Mouse (Mus musculus) layer of hippocampus, postnatal 10 days (tissue): ENCODE results near the gene Ubn2. TPM values are rescaled to one million over a fixed set of nuclear protein-coding genes. Genes with fewer than 3 reads are reported as not detected.
"Not testable (repeated sequence)": the region's sequence is repeated elsewhere in the genome, so short reads cannot be mapped to it uniquely, and the experiment has no call there.

Experiments
- DNase-seq, 2 experiments: peaks; one replicate each; pipeline ENCODE4 v3.0.0; 2021; ENCODE audit warnings: low spot score in 2 of 2
- long read RNA-seq: library from polyadenylated mRNA; stranded (forward); transcript quantifications from one replicate; pipeline ENCODE4 v2.0.0, GENCODE M21; 2023
- total RNA-seq, 2 experiments: library from RNA; stranded (reverse); gene quantifications; 2 replicates each; pipeline ENCODE4 v1.2.3; 2021

Gene Ubn2
- total RNA-seq: 10 to 100 TPM; 38.3 to 44.0 TPM
- long read RNA-seq, full-length matches to known transcripts: 1 of 6 reads
- long read RNA-seq, partial matches to known transcripts: 2 of 6 reads
- long read RNA-seq, other reads (novel, unspliced or antisense): 3 of 6 reads

GRCm38 (mm10) chr6:38433261-38434033 lies at the start of gene Ubn2:
Gene Ubn2 (plus strand): TSS chr6:38433950.
- DNase-seq: peak; percentile 98

- peak; percentile 33 to 63 for DNase-seq
These were observed 44.1 kb upstream of the Ubn2 start for GRCm38 (mm10) chr6:38389671-38390070.

- DNase-seq: peak in 1 of 2 experiments; percentile 15
These were observed 1.3 kb upstream of the Ubn2 start for GRCm38 (mm10) chr6:38432457-38432856.

- peak; percentile 63 to 72 for DNase-seq
These were observed 589 bp downstream of the Ubn2 start for GRCm38 (mm10) chr6:38434055-38435023.

GRCm38 (mm10) chr6:38443842-38444241 lies 10.1 kb downstream of the Ubn2 start:
- DNase-seq: no peak

- no peak for DNase-seq
These were observed 14.5 kb downstream of the Ubn2 start for GRCm38 (mm10) chr6:38448295-38448694.

GRCm38 (mm10) chr6:38453049-38453448 lies 19.3 kb downstream of the Ubn2 start:
- DNase-seq: no peak

- DNase-seq: not testable (repeated sequence)
These were observed 22.7 kb downstream of the Ubn2 start for GRCm38 (mm10) chr6:38456425-38456824.

- DNase-seq: no peak
These were observed 24.3 kb downstream of the Ubn2 start for GRCm38 (mm10) chr6:38458075-38458474.

GRCm38 (mm10) chr6:38469591-38469990 lies 35.8 kb downstream of the Ubn2 start:
- no peak for DNase-seq

- no peak for DNase-seq
These were observed 48.1 kb downstream of the Ubn2 start for GRCm38 (mm10) chr6:38481694-38482371.

- DNase-seq: peak; percentile 34 to 36
These were observed 58.8 kb downstream of the Ubn2 start for GRCm38 (mm10) chr6:38492550-38492949.

GRCm38 (mm10) chr6:38495641-38496040 lies 61.9 kb downstream of the Ubn2 start:
- no peak for DNase-seq

- DNase-seq: no peak
These were observed 78.3 kb downstream of the Ubn2 start for GRCm38 (mm10) chr6:38512096-38512495.

GRCm38 (mm10) chr6:38512830-38513229 lies 79.1 kb downstream of the Ubn2 start:
- no peak for DNase-seq

GRCm38 (mm10) chr6:38515201-38515600 lies 81.5 kb downstream of the Ubn2 start:
- no peak for DNase-seq

- DNase-seq: no peak
These were observed 90.1 kb downstream of the Ubn2 start for GRCm38 (mm10) chr6:38523851-38524250.

GRCm38 (mm10) chr6:38531211-38531820 lies 97.6 kb downstream of the Ubn2 start:
- DNase-seq: peak in 1 of 2 experiments; percentile 38

- peak; percentile 39 to 58 for DNase-seq
These were observed 99.0 kb downstream of the Ubn2 start for GRCm38 (mm10) chr6:38532500-38533420.
